Mouse (Mus musculus) ES-E14 (cell line): ENCODE data around the gene Gpr146.

ENCODE experiments used
- CHD2 ChIP-seq: IDR thresholded peaks from 2 replicates; pipeline ENCODE4 v1.6.1; 2014; ENCODE audit warnings: mild to moderate bottlenecking, low read depth, low read length, inconsistent platforms
- HCFC1 ChIP-seq: IDR thresholded peaks from 2 replicates; pipeline ENCODE4 v1.6.1; 2012; ENCODE audit warnings: low read length, inconsistent platforms, borderline replicate concordance; ENCODE audit not compliant: insufficient read depth
- MAFK ChIP-seq: IDR thresholded peaks from 2 replicates; pipeline ENCODE4 v1.6.1; 2014; ENCODE audit warnings: mild to moderate bottlenecking, low read depth, low read length, inconsistent platforms; ENCODE audit not compliant: insufficient read depth
- ZC3H11A ChIP-seq: IDR thresholded peaks from 2 replicates; pipeline ENCODE4 v1.6.1; 2012; ENCODE audit warnings: low read depth, mild to moderate bottlenecking, inconsistent platforms, low read length, borderline replicate concordance
- ZNF384 ChIP-seq: IDR thresholded peaks from 2 replicates; pipeline ENCODE4 v1.6.1; 2012; ENCODE audit warnings: low read depth, low read length, inconsistent platforms

DNA sequence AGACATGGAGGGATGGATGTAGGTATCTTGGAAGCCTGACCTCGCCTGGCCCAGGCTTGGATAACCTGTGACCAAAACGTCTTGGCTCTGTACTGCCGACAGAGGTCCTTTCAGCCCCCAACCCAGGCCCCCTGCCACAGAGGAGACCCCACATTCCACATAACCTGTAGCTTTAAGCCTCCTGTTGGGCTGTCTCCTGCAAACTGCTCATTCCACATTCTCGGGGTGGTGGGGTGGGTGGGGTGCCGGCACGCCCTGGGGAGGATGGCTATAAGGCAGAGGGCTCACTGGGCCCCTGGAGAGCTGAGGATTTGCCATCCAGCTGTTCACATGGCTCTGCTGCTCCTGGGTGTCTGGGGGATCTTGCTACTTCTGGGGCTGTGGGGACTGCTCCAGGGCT is 25.2 kb upstream of the Gpr146 start, which contains the start of gene Cyp2w1:
- TF ChIP-seq HCFC1 (no peak), ZNF384 (no peak), ZC3H11A (no peak), MAFK (no peak), CHD2 (no peak)
